Mouse (Mus musculus) MEL (cell line): Measurements from ENCODE around the gene Tnik. TPM values are rescaled to one million over a fixed set of nuclear protein-coding genes. Genes with fewer than 3 reads are reported as not detected.

Experiments used
- DNase-seq: peaks from one replicate; pipeline ENCODE4 v3.0.0; 2011; ENCODE audit warnings: low read depth, low spot score
- H3K27ac ChIP-seq: 2 replicates; pipeline ENCODE4 v1.5.1; 2012; ENCODE audit warnings: low read depth, mild to moderate bottlenecking, control low read depth, low read length, moderate library complexity; ENCODE audit not compliant: control insufficient read depth
- H3K27me3 ChIP-seq, 2 experiments: fragments of 150-350 bp in 1 of 2; sonication (generic) in 1 of 2; 2 replicates each; pipeline ENCODE4 v1.6.1; 2012; ENCODE audit warnings: low read length in 2 of 2, mild to moderate bottlenecking in 2 of 2, improper control_type of control experiment in 1 of 2, moderate library complexity in 1 of 2; ENCODE audit not compliant: insufficient read depth in 2 of 2, control insufficient read depth in 1 of 2
- H3K36me3 ChIP-seq, 2 experiments: 2 replicates each; pipeline ENCODE4 v1.6.1; 2012 to 2014; ENCODE audit warnings: low read length in 2 of 2, improper control_type of control experiment in 1 of 2, inconsistent platforms in 1 of 2, mild to moderate bottlenecking in 1 of 2; ENCODE audit not compliant: insufficient read depth in 2 of 2, control insufficient read depth in 1 of 2
- H3K4me1 ChIP-seq, 2 experiments: fragments of 150-350 bp in 1 of 2; sonication (generic) in 1 of 2; 2 replicates each; pipeline ENCODE4 v1.6.1; 2012; ENCODE audit warnings: low read length in 2 of 2, improper control_type of control experiment in 1 of 2, mild to moderate bottlenecking in 1 of 2; ENCODE audit not compliant: insufficient read depth in 2 of 2, control insufficient read depth in 1 of 2
- H3K4me3 ChIP-seq, 2 experiments: fragments of 150-350 bp in 1 of 2; sonication (generic) in 1 of 2; 2 replicates each; pipeline ENCODE4 v1.5.1; 2012; ENCODE audit warnings: low read depth in 2 of 2, low read length in 2 of 2, mild to moderate bottlenecking in 2 of 2, moderate library complexity in 2 of 2, control low read depth in 1 of 2, improper control_type of control experiment in 1 of 2; ENCODE audit not compliant: control insufficient read depth in 1 of 2, insufficient read depth in 1 of 2
- H3K79me2 ChIP-seq: 2 replicates; pipeline ENCODE4 v1.6.1; 2012; ENCODE audit warnings: mild to moderate bottlenecking, low read length, moderate library complexity; ENCODE audit not compliant: control insufficient read depth, poor library complexity, insufficient read depth
- H3K9ac ChIP-seq: 2 replicates; pipeline ENCODE4 v1.6.1; 2012; ENCODE audit warnings: low read depth, mild to moderate bottlenecking, control low read depth, low read length, moderate library complexity; ENCODE audit not compliant: control insufficient read depth, poor library complexity, severe bottlenecking
- H3K9me3 ChIP-seq: fragments of 150-350 bp; sonication (generic); replicated peaks from 2 replicates; pipeline ENCODE4 v1.6.1; 2012; ENCODE audit warnings: mild to moderate bottlenecking, low read length, improper control_type of control experiment, moderate library complexity; ENCODE audit not compliant: insufficient read depth
- E2F4 ChIP-seq: IDR thresholded peaks from 2 replicates; pipeline ENCODE4 v1.6.1; 2011; ENCODE audit warnings: low read depth, low read length, improper control_type of control experiment, borderline replicate concordance
- ELF1 ChIP-seq: IDR thresholded peaks from 2 replicates; pipeline ENCODE4 v1.6.1; 2014; ENCODE audit warnings: low read depth, mild to moderate bottlenecking, inconsistent platforms, low read length, improper control_type of control experiment, moderate library complexity
- ETS1 ChIP-seq: IDR thresholded peaks from 2 replicates; pipeline ENCODE4 v1.6.1; 2012; ENCODE audit warnings: low read depth, mild to moderate bottlenecking, inconsistent platforms, low read length, improper control_type of control experiment, moderate library complexity
- HCFC1 ChIP-seq: IDR thresholded peaks from 2 replicates; pipeline ENCODE4 v1.6.1; 2012; ENCODE audit warnings: low read depth, mild to moderate bottlenecking, inconsistent platforms, low read length, improper control_type of control experiment, moderate library complexity
- JUND ChIP-seq: IDR thresholded peaks from 2 replicates; pipeline ENCODE4 v1.6.1; 2011; ENCODE audit warnings: low read depth, mild to moderate bottlenecking, improper control_type of control experiment, low read length
- MAFK ChIP-seq: IDR thresholded peaks from 2 replicates; pipeline ENCODE4 v1.6.1; 2011; ENCODE audit warnings: low read depth, mild to moderate bottlenecking, low read length, improper control_type of control experiment, borderline replicate concordance
- NRF1 ChIP-seq: IDR thresholded peaks from 2 replicates; pipeline ENCODE4 v1.6.1; 2014; ENCODE audit warnings: low read depth, mild to moderate bottlenecking, inconsistent platforms, low read length, improper control_type of control experiment, moderate library complexity; ENCODE audit not compliant: poor library complexity, insufficient read depth, severe bottlenecking
- RAD21 ChIP-seq: IDR thresholded peaks from 2 replicates; pipeline ENCODE4 v1.6.1; 2011; ENCODE audit warnings: mild to moderate bottlenecking, low read depth, low read length, improper control_type of control experiment
- RCOR1 ChIP-seq: IDR thresholded peaks from 2 replicates; pipeline ENCODE4 v1.6.1; 2012; ENCODE audit warnings: low read depth, mild to moderate bottlenecking, inconsistent platforms, low read length, improper control_type of control experiment
- SIN3A ChIP-seq: IDR thresholded peaks from 2 replicates; pipeline ENCODE4 v1.6.1; 2012; ENCODE audit warnings: low read length, improper control_type of control experiment, inconsistent platforms
- SMC3 ChIP-seq: IDR thresholded peaks from 2 replicates; pipeline ENCODE4 v1.6.1; 2011; ENCODE audit warnings: low read depth, low read length, improper control_type of control experiment
- TBP ChIP-seq: IDR thresholded peaks from 2 replicates; pipeline ENCODE4 v1.8.0; 2011; ENCODE audit warnings: low read depth, low read length, improper control_type of control experiment
- TCF12 ChIP-seq: IDR thresholded peaks from 2 replicates; pipeline ENCODE4 v1.6.1; 2014; ENCODE audit warnings: low read depth, mild to moderate bottlenecking, inconsistent platforms, low read length, improper control_type of control experiment, moderate library complexity
- USF1 ChIP-seq: IDR thresholded peaks from 2 replicates; pipeline ENCODE4 v1.6.1; 2014; ENCODE audit warnings: low read depth, mild to moderate bottlenecking, inconsistent platforms, low read length, improper control_type of control experiment, moderate library complexity
- ZNF384 ChIP-seq: IDR thresholded peaks from 2 replicates; pipeline ENCODE4 v1.6.1; 2012; ENCODE audit warnings: low read depth, mild to moderate bottlenecking, inconsistent platforms, low read length, improper control_type of control experiment
- polyA plus RNA-seq, 2 experiments: library from polyadenylated mRNA; stranded (reverse) in 1 of 2; unstranded in 1 of 2; fragments of >175 nt in 1 of 2; fragments of >200 nt in 1 of 2; gene quantifications; 2 replicates each; pipeline versions ENCODE4 v1.2.1 to v1.2.4; 2012; ENCODE audit warnings: low replicate concordance in 2 of 2, low read depth in 1 of 2; ENCODE audit not compliant: insufficient read length in 2 of 2, insufficient read depth in 1 of 2, missing spikeins in 1 of 2
- total RNA-seq: library from RNA; depleted of rRNA; stranded (reverse); fragments of 300-350 nt; gene quantifications from 2 replicates; pipeline ENCODE4 v1.2.3, GENCODE M21; 2012

The Tnik gene
- total and polyA plus RNA-seq, 3 experiments: 9.9 to 78.4 (median 13.6) TPM

GRCm38 (mm10) chr3:28577301-28577700 lies 314.3 kb downstream of the Tnik start:
- Histone ChIP-seq H3K79me2 (no peaks in the 10 kb centered on the region), H3K4me3 (no peak overlapping the region), H3K27ac (no peak overlapping the region), H3K9ac (no peak overlapping the region), H3K9me3 (no peaks in the 10 kb centered on the region), H3K36me3 (no peaks in the 10 kb centered on the region), H3K27me3 (no peaks in the 10 kb centered on the region), H3K4me1 (no peaks in the 10 kb centered on the region)
- TF ChIP-seq E2F4 (no peak), TBP (no peak), SIN3A (no peak), ELF1 (no peak), NRF1 (no peak), USF1 (no peak), HCFC1 (no peak), ETS1 (no peak), ZNF384 (no peak), MAFK (no peak), RCOR1 (no peak), RAD21 (no peak)
- no peak for DNase-seq

- no peak for DNase-seq
- TF ChIP-seq E2F4 (no peak), RAD21 (no peak), NRF1 (no peak), JUND (no peak), TCF12 (no peak), SMC3 (no peak)
- H3K27ac ChIP-seq: no peak overlapping the region
- H3K27me3 ChIP-seq: no peaks in the 10 kb centered on the region
- H3K9ac ChIP-seq: no peak overlapping the region
- no peaks in the 10 kb centered on the region for H3K36me3 ChIP-seq
- H3K9me3 ChIP-seq: no peaks in the 10 kb centered on the region
- no peak overlapping the region for H3K4me3 ChIP-seq
- no peaks in the 10 kb centered on the region for H3K4me1 ChIP-seq
- no peaks in the 10 kb centered on the region for H3K79me2 ChIP-seq
Measured at GRCm38 (mm10) chr3:28578950-28579615, 316.1 kb downstream of the Tnik start.
